Mouse (Mus musculus) embryo, embryonic 11 days (tissue): ENCODE results near the gene Epb41l3.

Experiments used
- DNase-seq: peaks from one replicate; pipeline ENCODE4 v3.0.0-alpha.2; 2015

Gene Epb41l3

DNA sequence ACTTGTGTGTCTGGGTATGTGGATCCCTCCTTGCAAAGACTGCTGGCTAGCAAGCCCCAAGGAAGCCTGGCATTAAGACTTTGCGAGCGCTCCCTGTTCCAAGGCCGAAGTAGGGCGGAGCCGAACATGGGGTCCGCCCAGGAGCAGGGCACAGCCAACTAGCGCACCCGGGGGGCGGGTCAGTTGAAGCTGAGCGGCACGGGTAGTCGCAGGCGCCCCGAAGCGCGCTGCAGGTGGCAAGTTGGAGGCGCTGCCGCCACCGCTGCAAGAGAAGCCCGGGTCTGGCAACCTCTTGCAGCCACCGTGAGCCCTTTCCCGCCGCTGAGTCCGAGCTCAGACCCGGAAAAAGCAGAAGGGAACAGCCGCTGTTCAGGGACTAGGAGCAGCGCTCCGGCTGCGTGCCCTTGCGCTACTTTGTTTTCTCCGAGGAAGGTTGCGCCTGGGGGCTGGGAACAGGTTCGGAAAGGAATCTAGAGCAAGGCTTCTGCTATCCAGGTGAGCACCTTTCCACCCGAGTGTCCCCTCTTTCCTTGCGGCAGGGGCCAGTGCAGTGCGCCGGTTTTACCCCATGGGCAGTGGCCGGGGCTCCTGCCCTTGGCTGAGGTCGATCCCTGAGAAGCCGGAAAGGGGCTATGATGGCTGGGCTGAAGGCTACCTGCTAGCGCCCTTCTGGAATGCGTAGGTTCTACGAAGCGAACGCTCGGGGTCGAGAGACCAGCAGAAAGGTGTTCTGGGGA lies at the start of gene Epb41l3:
Gene Epb41l3 (plus strand): TSS at position 183 of the 737 bp plus-strand sequence.
- peak; percentile 90 for DNase-seq

DNA sequence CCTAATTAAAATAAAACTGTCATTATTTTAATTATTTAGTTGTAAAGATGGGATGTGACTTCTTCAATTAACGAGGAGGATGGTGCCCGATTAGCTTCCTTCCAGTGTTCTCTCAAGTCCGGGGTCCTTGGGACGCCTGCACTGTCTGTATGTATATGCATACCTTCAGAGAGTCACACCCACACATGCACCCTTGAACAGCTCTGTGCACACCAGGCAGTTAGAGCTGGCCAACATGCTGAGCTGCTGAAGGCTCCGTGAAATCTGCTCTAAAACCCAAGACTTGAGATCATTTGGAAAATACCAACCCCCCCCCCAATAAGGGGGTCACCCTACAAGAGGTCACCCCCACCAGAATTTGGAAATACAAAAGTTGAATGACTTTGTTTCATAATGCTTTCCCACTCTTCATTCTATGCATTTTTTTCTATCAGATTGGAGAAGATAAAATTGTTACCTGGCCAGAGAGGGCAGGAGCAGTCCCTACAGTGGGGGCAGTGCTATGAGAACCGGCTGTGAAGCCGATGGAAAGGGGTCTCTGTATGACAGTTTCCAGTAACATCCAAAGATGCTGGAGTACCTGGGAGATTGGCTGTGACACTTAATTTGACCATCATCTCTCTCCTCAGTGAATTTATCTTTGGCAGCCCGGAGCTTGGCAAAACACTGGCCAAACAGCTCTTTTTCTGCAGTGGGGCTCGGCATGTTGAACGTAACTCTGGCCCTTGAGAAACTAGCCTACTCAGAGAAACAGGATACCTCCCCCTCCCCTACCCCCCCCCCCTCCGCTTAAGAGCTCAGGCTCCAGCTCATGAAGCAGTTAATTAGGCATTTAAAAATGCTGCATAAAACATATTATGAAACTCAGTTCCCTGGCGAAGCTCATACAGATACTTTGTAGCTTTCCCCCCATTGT lies 36.5 kb upstream of the Epb41l3 start:
- DNase-seq = no peak

DNA sequence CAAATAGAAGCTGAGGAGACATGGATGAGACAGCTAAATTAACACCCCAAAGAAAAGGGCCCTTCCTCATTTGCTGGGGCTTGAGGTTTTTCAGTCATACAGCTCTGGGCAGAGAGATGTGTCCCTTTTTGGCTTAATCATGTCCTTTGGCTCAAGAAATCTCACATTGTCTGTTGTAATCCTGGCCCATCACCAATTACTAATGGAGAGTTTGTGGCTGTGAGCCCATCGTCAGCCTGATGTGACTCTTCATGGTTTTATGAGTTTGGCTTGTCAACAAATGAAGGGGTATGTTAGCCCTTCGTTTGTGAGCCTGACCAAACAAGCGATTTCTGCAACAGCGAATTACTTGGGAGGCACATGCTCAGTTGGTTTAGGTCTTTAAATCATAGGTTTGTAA lies 34.0 kb upstream of the Epb41l3 start:
- DNase-seq = no peak

DNA sequence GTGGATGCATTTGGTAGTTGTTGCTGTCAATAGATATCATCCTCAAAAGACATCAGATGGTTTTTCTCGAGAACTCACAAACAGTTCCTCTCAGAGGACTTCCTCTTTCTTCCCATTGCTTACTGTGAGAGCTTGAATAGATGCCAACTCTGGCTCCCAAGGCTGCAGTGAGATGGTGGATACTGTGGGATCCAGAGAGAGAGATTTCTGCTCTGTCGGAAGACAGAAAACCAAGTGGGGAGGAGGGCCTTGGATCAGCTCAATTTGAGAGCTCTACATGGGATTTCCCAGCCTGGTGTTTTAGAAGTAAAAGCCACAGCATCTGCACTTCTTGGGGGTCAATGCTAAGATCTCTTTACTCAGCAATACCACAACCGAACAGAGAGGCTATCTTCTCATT lies 26.7 kb upstream of the Epb41l3 start:
- DNase-seq = no peak

DNA sequence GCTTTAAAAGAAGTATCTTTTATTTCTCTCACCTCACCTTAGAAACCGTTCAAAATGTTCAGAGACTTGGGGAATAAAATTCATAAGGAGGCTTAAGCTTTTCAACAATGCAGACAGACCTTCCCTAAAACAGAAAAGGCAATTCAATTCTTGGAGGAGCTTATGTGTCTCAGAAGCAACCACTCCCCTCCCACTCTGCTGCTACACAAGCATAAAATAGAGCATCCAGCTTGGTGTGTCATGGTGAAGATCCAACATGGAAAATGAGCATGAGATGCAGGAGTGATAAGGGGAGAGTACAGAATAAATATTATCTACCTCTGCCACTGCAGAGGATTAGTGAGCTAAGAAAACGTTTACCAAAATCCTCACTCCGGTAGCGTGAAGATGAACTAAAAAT lies 21.5 kb upstream of the Epb41l3 start:
- no peak for DNase-seq

DNA sequence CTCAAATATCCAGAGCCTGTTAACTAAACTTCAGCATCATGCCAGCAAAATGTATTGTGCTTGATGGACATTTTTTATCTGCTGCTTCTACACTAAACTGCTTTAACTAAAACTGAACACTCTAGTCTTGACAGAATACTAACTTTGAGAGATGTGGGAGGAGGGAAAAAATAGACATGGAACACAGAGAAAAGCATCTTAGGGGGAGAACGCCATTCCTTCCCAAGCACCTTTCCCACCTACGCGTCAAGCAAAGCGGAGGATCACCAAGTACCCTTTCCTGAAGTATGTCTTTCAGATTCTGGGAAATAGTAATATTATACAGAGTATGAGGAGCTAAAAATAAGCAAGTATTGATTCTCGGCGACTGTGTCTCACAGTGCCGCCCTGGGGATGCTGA lies 15.7 kb upstream of the Epb41l3 start:
- no peak for DNase-seq

DNA sequence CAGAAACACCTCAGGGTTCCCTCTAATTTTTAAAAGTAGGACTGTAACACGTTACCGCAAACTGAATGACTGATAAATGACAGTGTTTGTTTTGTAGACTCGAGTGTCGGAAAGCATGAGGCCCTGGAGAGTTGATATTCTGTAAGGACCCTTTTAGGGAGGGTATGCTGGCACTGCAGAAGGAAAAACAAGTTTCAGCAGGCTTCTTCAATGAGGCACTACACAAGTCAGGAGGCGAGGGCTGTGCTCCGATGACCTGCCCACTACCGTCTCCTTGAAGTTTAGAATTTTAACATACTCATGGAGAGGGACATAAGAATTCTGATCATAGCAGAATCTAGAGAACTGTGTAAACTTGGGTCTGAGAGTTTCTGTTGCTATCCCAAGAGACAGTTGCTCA lies 15.1 kb upstream of the Epb41l3 start:
- DNase-seq = no peak

DNA sequence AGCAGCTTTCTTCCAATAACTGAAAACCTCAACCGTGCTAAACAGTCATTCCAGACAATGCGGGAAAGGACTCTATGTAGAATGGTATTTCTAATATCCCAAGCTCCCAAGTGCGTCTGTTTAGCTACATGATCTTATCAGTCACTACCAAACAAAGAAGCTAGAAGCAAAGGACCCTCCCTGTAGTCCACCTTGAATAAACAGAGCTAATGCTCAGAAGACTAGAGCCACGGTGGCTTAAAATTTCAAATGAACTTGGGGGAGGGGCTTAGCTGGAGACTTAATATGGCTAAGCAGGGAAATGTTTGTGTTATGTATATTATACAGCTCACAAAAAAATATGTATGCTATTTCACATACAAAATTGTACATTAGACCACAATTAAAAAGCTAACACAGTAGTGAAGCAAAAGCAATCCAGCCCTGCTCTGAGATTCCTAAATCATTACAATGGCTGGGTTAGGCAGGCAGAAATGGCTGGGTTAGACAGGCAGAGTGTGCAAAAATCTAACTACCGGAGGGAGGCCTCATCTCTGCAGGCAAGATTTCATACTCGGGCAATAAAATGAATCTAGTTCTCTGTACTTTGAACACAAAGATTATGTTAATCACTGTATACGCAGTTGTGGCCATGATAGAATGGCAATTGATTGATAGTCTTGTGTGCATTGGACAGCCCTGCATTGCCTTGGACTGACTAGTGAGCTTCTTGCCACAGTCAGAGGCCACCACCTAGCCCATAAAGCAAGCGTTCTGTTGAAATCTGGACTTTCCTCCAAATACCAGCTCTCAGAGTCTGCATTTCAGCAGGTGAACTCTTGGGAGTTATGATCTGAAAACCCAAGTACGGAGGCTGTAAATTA lies 13.4 kb upstream of the Epb41l3 start:
- no peak for DNase-seq

DNA sequence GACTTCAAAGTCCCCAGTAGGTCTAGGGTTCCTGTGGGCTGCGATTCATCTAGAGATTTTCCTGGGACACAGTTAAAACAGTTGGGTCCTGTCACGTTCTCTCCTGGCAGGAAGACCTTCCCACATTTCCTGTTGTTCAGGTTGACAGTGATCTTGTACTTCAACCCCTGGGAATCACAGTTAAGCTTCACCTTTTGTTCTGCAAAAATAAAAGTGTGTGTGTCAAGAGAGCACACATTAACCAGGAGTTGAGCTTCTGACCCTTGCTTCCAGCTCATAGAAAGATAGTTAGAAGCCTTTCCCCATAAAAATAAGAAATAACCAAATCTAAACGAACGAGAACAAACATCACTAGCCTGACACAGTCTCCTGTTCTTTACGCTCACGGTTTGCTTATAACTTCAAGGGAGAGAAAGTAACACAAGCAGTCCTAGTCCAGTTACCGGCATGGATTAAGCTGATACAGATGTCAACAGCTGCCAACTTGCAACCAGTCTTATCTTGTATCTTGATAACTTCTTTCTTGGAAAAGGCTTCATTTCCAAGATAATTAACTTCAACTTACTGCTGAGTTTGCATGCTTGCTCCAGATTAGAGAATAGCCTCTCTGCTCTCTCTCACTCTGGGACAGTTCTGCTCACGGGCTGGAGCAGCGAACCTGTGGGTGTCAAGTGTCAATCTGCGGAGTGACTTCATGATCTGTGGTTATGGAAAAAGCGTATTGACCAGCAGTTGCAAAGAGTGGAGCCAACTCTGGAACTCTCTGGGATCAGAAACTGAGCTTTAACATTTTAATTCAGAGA lies 7.3 kb upstream of the Epb41l3 start:
- DNase-seq = no peak

DNA sequence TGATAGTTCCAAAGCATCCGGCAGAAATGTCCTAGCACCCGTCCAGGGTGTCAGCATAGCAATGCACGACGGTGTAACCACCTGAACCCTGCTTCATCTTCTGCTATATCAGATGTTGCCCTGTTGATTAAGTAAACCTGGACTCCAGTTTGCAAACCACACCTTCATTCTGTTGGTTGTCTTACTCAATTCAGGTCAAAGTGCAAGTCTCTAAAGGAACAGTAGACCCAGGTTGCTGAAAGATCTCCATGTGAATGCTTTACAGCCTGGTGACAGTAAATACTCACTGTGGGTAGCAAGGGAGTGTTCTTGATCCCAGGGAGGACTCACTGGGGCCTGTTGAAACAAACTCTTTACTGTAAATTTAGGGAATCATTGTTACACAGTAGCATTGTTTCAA lies 1.4 kb upstream of the Epb41l3 start:
- DNase-seq = no peak

DNA sequence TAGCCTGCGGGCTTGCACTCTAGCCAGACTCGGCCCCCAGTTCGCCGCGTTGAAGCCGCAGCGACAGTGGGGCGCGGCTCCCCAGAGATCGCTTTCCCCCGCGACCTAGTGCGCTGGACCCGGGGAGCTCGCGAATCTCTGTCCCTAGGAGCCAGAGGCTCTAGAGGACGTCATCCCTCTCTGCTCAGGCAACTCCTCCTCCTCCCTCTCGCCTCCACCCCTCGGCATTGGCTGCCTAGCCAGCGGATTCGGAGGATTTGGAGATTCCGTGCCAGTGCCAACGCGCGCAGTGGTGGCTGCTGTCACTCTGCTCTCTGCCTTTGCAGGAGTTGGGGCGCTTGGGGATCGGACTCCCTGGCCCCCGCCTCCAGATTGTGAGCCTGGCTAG lies 749 bp downstream of the Epb41l3 start:
- peak; percentile 61 for DNase-seq

DNA sequence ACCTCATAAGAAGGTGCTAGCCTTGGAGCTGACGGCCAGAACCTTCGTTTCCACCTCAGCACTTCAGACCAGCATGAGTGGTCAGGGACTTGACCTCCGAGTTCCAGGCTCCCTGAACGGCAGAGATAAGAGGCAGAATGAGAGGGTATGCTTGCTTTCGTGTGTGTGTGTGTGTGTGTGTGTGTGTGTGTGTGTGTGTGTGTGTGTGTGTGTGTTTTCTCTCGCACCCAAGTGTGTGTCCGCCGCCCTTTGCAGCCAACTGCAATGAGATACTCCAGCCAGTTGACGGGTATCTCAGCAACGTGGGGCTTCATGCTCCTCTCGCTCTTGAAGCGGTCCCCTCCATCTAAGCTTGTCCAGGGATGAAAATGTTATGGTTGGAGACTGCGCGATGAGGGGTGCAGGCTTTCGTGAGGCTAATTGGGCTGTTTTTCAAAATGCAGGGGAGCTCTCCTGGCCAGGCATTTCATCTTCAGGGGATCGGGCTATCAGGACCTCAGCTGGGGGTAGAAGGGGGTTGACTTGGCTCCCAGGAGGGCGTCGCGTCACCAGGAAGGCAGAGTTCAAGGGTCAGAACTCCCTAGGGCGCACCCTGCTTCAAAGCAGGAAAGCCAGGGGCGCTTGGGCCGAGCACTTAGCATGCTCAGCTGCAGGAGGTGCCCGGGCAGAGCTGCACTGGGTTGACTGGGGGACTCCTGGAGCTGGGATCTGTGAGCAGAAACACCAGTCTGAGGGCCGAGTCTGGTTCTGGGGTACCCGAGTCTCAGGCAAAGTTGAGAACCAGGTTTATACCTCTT lies 1.5 kb downstream of the Epb41l3 start:
- peak; percentile 27 for DNase-seq

DNA sequence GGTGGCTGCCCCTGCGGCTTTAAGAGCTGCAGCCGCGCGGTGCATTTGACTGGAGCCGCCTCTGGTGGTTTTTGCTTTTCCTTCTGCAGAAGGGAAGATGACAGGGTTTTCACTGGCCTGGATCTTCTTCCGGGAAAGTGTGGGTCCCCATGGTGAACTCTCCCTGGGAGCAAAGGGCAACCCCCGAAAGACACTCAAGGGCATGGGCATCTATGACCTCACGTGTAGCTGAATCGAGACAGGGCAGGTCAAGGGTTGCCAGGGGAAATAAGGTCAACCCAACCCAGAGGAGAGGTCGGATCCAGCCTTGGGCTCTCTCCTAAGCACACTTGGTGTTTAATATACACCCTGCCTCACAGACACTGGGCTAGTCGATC lies 2.0 kb downstream of the Epb41l3 start:
- DNase-seq = peak; percentile 29

DNA sequence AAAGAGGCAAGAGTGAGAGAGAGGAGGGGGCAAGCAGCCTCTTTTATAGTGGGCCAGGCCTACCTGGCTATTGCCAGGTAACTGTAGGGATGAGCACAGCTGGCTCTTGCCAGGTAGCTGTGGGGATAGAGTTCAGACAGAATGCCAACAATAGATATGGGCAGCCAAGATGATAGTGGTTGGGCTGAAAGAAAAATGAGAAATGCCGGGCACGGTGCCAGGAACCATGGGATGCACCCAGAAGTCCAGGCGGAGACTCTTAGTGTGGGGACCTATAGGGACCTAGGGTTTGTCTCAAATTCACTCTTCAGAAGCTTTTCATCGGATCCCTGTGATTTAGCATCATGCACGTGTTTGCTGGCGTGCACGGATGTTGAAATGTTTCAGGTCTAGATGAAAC lies 6.8 kb downstream of the Epb41l3 start:
- DNase-seq = no peak

DNA sequence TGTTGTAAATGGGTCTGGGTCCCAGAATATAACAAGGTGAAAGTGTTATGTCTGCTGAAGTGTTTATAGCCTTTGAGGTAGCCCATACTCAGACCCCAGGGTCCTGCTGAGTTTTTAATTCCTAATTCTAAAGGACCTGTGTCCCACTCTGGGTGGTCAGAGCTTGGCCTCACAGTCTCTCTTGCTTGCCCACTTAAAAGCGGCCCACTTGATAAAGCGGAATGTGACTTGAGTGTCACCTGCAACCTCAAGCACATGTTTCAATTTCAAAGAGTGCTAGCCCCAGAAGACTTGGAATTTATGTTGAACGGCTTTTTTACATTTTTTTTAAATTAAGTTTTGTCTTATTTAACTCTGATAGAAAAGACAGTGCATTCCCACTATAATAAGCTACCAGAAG lies 16.1 kb downstream of the Epb41l3 start:
- DNase-seq = no peak

DNA sequence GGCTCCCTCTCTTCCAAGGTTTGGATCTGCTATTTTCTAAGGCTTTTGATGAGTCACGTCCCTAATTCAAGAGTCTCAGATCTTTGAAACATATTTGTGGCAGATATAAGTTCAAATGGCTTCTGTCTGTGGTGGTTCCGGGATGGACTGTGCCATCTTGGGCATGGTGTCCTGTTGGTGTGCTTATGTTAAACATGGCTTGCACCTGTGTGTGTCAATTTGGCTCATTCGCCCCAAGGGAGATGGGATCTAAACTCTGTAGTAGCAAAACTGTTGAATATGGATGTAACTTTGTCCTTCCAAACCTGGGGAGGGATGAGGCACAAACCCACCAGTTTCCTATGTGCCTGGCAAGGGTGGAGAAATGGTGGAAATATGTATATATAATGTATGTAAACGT lies 21.6 kb downstream of the Epb41l3 start:
- no peak for DNase-seq

DNA sequence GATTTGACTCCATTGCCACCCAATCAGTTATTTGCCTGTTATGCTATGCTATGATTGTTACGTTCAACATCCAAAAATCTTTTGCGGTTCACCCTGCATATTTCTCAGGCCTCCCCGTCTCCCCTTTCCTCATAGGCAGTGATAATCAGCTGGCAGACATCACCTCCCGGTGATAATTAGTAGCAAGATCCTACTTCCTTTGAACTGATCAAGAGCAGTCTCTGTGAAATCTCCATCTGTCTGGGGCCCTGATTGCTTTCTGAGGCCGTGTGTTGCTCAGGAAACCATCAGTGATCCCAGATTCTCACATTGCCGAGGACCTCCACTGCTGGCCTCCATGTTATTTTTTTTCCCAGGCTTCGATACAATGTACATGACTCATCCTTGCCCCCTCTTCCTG lies 22.5 kb downstream of the Epb41l3 start:
- DNase-seq = no peak

DNA sequence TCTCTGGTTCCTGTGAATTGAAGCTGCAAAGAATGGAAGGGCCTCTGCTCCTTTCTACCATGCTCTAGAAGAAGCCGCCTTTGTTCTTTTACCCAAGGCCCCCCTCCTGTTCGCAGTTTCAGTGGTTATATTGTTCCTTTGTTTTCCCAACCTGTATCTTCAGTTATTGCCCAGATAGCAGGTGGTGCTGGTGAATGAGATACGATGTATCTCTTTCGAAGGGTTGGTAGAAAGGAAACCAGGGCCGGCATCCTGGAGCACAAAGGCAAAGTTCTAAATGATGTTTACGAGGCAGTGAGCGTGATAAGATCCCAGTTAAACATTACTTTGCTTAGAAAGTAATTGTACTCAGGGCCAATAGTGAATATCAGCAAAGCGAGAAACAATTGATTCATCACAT lies 27.8 kb downstream of the Epb41l3 start:
- no peak for DNase-seq

DNA sequence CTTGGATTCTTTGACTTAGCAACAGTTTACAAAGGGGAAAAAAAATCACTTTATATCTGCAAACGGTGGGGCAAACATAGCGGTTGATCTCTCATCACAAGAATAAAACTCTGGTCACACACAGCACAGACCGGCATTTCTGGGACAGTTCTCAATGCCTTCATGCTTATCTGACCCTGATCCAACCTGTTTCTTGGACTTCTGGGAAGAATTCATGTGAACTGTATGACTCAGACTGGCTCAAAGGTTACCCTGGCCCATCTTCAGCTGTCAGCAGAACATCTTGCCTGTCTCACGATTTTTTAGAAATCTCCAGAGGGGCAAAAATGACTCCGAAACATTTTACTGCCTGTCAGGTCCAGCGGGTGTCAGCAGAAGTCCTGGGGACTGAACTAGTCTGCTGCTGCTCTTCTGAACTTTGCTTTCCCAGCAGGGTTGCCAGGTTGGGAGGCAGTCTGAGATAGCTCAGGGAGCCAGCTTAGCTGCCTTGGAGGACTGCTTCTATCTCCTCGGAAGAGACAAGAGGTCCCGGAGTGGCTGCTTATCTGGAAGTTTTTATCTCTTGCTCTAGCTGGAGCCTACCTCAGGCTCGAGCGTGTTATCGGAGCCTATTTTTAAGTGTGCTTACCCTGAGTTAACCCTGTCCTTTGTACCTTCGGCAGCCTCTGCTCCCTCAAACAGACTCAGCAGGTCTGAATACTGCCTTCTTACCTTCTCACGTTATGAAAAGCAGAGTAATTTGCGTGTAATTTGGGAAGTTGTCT lies 29.7 kb downstream of the Epb41l3 start:
- DNase-seq = no peak

DNA sequence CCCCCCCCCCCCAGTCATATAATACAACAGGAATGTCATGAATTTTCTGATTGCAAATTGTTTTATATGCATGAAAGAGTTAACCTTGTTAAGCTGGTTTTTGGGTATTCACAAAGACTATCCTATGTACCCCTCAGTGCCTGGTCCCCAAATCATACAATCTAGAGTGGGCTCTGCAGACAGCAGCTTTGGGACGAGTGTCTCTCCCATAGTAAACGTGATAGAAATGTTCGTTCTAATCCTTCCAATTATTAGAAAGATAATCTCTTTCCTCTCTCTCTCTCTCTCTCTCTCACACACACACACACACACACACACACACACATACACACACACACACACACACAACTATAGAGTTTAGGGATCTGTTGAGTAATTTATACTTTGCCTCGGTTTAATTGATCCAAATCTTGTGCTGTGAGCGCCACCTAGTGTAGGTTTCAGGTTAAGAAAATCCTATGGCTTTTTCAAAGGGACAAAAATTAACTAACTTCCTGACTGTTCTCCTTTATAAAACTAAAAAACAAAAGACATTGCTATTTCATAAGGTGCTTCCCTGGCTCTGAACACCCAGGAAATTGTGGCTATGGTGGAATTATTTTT lies 30.4 kb downstream of the Epb41l3 start:
- DNase-seq = peak; percentile 74
